Mouse (Mus musculus): ENCODE results near the gene Sltm. TPM values are rescaled to one million over a fixed set of nuclear protein-coding genes. Genes with fewer than 3 reads are reported as not detected.

Gene Sltm
- polyA plus RNA-seq, 1 experiment: 50.6 TPM

- Histone ChIP-seq H3K4me3 (ENCODE audit: insufficient read depth, low read length) (no peak overlapping the region), H3K4me1 (ENCODE audit: control insufficient read depth, insufficient read depth, low read length) (no peaks in the 10 kb centered on the region), H3K27ac (ENCODE audit: insufficient read depth, low read length) (no peak overlapping the region)
- TF ChIP-seq POLR2A (IDR thresholded peaks at IDR 0.05; ENCODE audit: low read depth, low read length): no peak
- no peak for TF ChIP-seq CTCF (IDR thresholded peaks at IDR 0.05; ENCODE audit: borderline replicate concordance, insufficient read depth, low read length)
These were observed 42.6 kb downstream of the Sltm start for GRCm38 (mm10) chr9:70585172-70585571.

GRCm38 (mm10) chr9:70587171-70587570, 44.6 kb downstream of the Sltm start:
- Histone ChIP-seq H3K27ac (ENCODE audit: insufficient read depth, low read length) (no peak overlapping the region), H3K4me3 (ENCODE audit: insufficient read depth, low read length) (no peak overlapping the region), H3K4me1 (ENCODE audit: control insufficient read depth, insufficient read depth, low read length) (no peaks in the 10 kb centered on the region)
- TF ChIP-seq CTCF (IDR thresholded peaks at IDR 0.05; ENCODE audit: borderline replicate concordance, insufficient read depth, low read length): no peak

GRCm38 (mm10) chr9:70590775-70591174, 48.2 kb downstream of the Sltm start:
- H3K4me3 ChIP-seq (ENCODE audit: insufficient read depth, low read length): no peak overlapping the region
- TF ChIP-seq POLR2A (IDR thresholded peaks at IDR 0.05; ENCODE audit: low read depth, low read length): no peak
- no peak for TF ChIP-seq CTCF (IDR thresholded peaks at IDR 0.05; ENCODE audit: borderline replicate concordance, insufficient read depth, low read length)
- no peak overlapping the region for H3K27ac ChIP-seq (ENCODE audit: insufficient read depth, low read length)
- H3K4me1 ChIP-seq (ENCODE audit: control insufficient read depth, insufficient read depth, low read length): no peaks in the 10 kb centered on the region

GRCm38 (mm10) chr9:70591486-70591885, 48.9 kb downstream of the Sltm start:
- H3K4me1 ChIP-seq (ENCODE audit: control insufficient read depth, insufficient read depth, low read length): no peaks in the 10 kb centered on the region
- H3K27ac ChIP-seq (ENCODE audit: insufficient read depth, low read length): no peak overlapping the region
- TF ChIP-seq CTCF (IDR thresholded peaks at IDR 0.05; ENCODE audit: borderline replicate concordance, insufficient read depth, low read length) (no peak), POLR2A (IDR thresholded peaks at IDR 0.05; ENCODE audit: low read depth, low read length) (no peak)
- H3K4me3 ChIP-seq (ENCODE audit: insufficient read depth, low read length): no peak overlapping the region

- Histone ChIP-seq H3K4me3 (ENCODE audit: insufficient read depth, low read length) (no peak overlapping the region), H3K27ac (ENCODE audit: insufficient read depth, low read length) (no peak overlapping the region), H3K4me1 (ENCODE audit: control insufficient read depth, insufficient read depth, low read length) (no peaks in the 10 kb centered on the region)
- TF ChIP-seq CTCF (IDR thresholded peaks at IDR 0.05; ENCODE audit: borderline replicate concordance, insufficient read depth, low read length): no peak
- TF ChIP-seq POLR2A (IDR thresholded peaks at IDR 0.05; ENCODE audit: low read depth, low read length): no peak
These were observed 55.7 kb downstream of the Sltm start for GRCm38 (mm10) chr9:70598271-70598670.

GRCm38 (mm10) chr9:70602186-70602845, 59.8 kb downstream of the Sltm start:
- Histone ChIP-seq H3K27ac (ENCODE audit: insufficient read depth, low read length) (no peak overlapping the region), H3K4me1 (ENCODE audit: control insufficient read depth, insufficient read depth, low read length) (no peaks in the 10 kb centered on the region), H3K4me3 (ENCODE audit: insufficient read depth, low read length) (no peak overlapping the region)
- TF ChIP-seq POLR2A (IDR thresholded peaks at IDR 0.05; ENCODE audit: low read depth, low read length) (no peak), CTCF (IDR thresholded peaks at IDR 0.05; ENCODE audit: borderline replicate concordance, insufficient read depth, low read length) (no peak)

- Histone ChIP-seq H3K4me1 (ENCODE audit: control insufficient read depth, insufficient read depth, low read length) (no peaks in the 10 kb centered on the region; the same call in 1 of the 2 replicates), H3K4me3 (ENCODE audit: insufficient read depth, low read length) (no peak overlapping the region), H3K27ac (ENCODE audit: insufficient read depth, low read length) (no peak overlapping the region)
- TF ChIP-seq CTCF (IDR thresholded peaks at IDR 0.05; ENCODE audit: borderline replicate concordance, insufficient read depth, low read length) (no peak), POLR2A (IDR thresholded peaks at IDR 0.05; ENCODE audit: low read depth, low read length) (no peak)
These were observed 68.6 kb downstream of the Sltm start for GRCm38 (mm10) chr9:70611026-70611673.

GRCm38 (mm10) chr9:70629711-70630110, 87.2 kb downstream of the Sltm start:
- Histone ChIP-seq H3K27ac (ENCODE audit: insufficient read depth, low read length) (no peak overlapping the region), H3K4me3 (ENCODE audit: insufficient read depth, low read length) (no peak overlapping the region), H3K4me1 (ENCODE audit: control insufficient read depth, insufficient read depth, low read length) (peaks cover 3% of the 10 kb centered on the region; the same call in 1 of the 2 replicates)
- TF ChIP-seq CTCF (IDR thresholded peaks at IDR 0.05; ENCODE audit: borderline replicate concordance, insufficient read depth, low read length) (no peak), POLR2A (IDR thresholded peaks at IDR 0.05; ENCODE audit: low read depth, low read length) (no peak)

GRCm38 (mm10) chr9:70631665-70632064, 89.1 kb downstream of the Sltm start:
- TF ChIP-seq CTCF (IDR thresholded peaks at IDR 0.05; ENCODE audit: borderline replicate concordance, insufficient read depth, low read length): no peak
- TF ChIP-seq POLR2A (IDR thresholded peaks at IDR 0.05; ENCODE audit: low read depth, low read length): no peak
- H3K27ac ChIP-seq (ENCODE audit: insufficient read depth, low read length): peak overlapping the region; percentile 82
- peaks cover 3% of the 10 kb centered on the region; the same call in 1 of the 2 replicates for H3K4me1 ChIP-seq (ENCODE audit: control insufficient read depth, insufficient read depth, low read length)
- H3K4me3 ChIP-seq (ENCODE audit: insufficient read depth, low read length): no peak overlapping the region

GRCm38 (mm10) chr9:70636748-70637147, 94.2 kb downstream of the Sltm start:
- Histone ChIP-seq H3K4me3 (ENCODE audit: insufficient read depth, low read length) (no peak overlapping the region), H3K27ac (ENCODE audit: insufficient read depth, low read length) (no peak overlapping the region), H3K4me1 (ENCODE audit: control insufficient read depth, insufficient read depth, low read length) (peaks cover 2% of the 10 kb centered on the region; the same call in 1 of the 2 replicates)
- TF ChIP-seq CTCF (IDR thresholded peaks at IDR 0.05; ENCODE audit: borderline replicate concordance, insufficient read depth, low read length) (no peak), POLR2A (IDR thresholded peaks at IDR 0.05; ENCODE audit: low read depth, low read length) (no peak)

Other genes starting within 250 kb of the Sltm start
- 36.9 and 57.8 TPM in 2 replicates for gene Ccnb2, start 121.2 kb upstream of the Sltm start, polyA plus RNA-seq (2011; ENCODE audit: insufficient read length, low read depth, missing spikeins)
- 39.2 and 45.3 TPM in 2 replicates for gene Rnf111, start 39.0 kb upstream of the Sltm start, polyA plus RNA-seq (2011; ENCODE audit: insufficient read length, low read depth, missing spikeins)
- not detected in 2 replicates for gene Gm10642, start 113.5 kb downstream of the Sltm start, polyA plus RNA-seq (2011; ENCODE audit: insufficient read length, low read depth, missing spikeins)
- 12.3 and 13.2 TPM in 2 replicates for gene Mindy2, start 114.4 kb downstream of the Sltm start, polyA plus RNA-seq (2011; ENCODE audit: insufficient read length, low read depth, missing spikeins)
- gene Adam10, start 136.2 kb downstream of the Sltm start, polyA plus RNA-seq (2011; ENCODE audit: insufficient read length, low read depth, missing spikeins): 123 and 125 TPM in 2 replicates

Data from embryonic fibroblast, embryonic 13.5 days (primary cell).